Mouse (Mus musculus): Measurements from ENCODE around the gene Cbr3.
"Not testable (repeated sequence)": the region's sequence is repeated elsewhere in the genome, so short reads cannot be mapped to it uniquely, and the experiment has no call there.

The Cbr3 gene

GRCm38 (mm10) chr16:93682689-93683507 lies at the start of gene Cbr3:
Gene Cbr3 (plus strand): TSS chr16:93683215.
- in situ Hi-C loops (cut with MboI, MseI): loop anchor here (5.0 kb wide), 2 partner anchors 44 to 79 kb away; no protein-coding TSS in a partner anchor

DNA sequence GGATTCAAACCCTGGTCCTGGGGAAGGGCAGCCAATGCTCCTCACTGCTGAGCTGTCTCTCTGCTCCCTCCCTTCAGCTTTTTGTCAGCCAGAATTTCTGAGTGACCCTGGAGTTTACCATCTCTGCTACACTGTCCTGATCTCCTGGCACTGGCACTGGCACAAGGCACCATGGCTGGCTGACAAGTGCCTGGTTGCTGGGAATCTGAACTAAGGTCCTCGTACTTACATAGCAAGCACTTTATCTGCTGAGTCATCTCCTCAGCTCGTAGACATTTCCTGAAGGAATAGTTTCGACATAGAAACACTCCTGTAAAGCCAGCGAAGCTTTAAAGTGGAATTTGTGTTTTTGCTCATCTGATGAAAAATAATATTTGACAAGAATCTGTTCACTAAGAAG lies 39.0 kb upstream of the Cbr3 start:
- in situ Hi-C loops (cut with MboI, MseI): no loop called here

- in situ Hi-C loops (cut with MboI, MseI): no loop called here
Measured at GRCm38 (mm10) chr16:93648441-93649183, 34.4 kb upstream of the Cbr3 start.

GRCm38 (mm10) chr16:93667976-93668375 lies 15.0 kb upstream of the Cbr3 start:
- in situ Hi-C loops (cut with MboI, MseI): no loop called here

DNA sequence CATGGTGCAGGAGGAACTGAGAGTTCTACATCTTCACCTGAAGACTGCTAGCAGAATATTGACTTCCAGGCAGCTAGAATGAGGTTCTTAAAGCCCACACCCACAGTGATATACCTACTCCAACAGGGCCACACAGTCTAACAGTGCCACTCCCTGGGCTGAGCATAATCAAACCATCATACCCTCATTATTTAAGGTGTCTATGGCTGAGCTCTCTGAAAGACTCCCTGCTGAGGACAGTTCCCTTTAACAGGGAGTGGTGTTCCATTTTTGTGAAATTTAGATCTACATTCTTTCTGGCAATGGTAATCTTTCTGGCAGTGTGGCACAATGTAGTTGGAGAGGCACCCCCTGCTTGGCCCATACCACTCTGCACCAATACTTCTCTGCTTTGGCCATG lies 13.5 kb upstream of the Cbr3 start:
- in situ Hi-C loops (cut with MboI, MseI): no loop called here

GRCm38 (mm10) chr16:93670466-93670865 lies 12.5 kb upstream of the Cbr3 start:
- in situ Hi-C loops (cut with MboI, MseI): loop anchor here (10.0 kb wide), 1 partner anchor 1076 kb away; no protein-coding TSS in a partner anchor

GRCm38 (mm10) chr16:93671064-93671463 lies 12.0 kb upstream of the Cbr3 start:
- in situ Hi-C loops (cut with MboI, MseI): loop anchor here (10.0 kb wide), 1 partner anchor 1076 kb away; no protein-coding TSS in a partner anchor

GRCm38 (mm10) chr16:93676376-93676775 lies 6.6 kb upstream of the Cbr3 start:
- in situ Hi-C loops (cut with MboI, MseI): loop anchor here (10.0 kb wide), 1 partner anchor 1082 kb away; no protein-coding TSS in a partner anchor

GRCm38 (mm10) chr16:93678206-93678605 lies 4.8 kb upstream of the Cbr3 start:
- in situ Hi-C loops (cut with MboI, MseI): loop anchor here (10.0 kb wide), 1 partner anchor 1083 kb away; no protein-coding TSS in a partner anchor

DNA sequence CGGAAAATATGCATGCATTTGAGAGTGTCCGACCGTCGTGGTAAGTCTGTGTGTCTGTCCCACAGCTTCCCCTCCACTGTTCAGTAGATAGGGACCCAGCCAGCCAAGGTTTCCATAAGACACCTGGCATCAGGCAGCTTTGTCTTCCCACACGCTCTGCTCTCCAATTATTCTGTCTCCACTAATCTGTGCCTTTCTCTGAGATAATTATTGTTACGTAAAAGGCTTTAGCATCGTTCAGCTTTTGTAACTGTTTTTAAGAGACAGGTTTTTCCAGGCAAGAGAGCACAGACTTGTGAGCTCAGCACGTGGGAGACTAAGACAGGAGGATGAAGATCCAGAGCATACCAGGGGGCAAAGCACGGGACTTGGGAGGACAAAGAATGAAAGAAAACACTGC lies 3.9 kb upstream of the Cbr3 start:
- in situ Hi-C loops (cut with MboI, MseI): loop anchor here (10.0 kb wide), 1 partner anchor 1084 kb away; no protein-coding TSS in a partner anchor

DNA sequence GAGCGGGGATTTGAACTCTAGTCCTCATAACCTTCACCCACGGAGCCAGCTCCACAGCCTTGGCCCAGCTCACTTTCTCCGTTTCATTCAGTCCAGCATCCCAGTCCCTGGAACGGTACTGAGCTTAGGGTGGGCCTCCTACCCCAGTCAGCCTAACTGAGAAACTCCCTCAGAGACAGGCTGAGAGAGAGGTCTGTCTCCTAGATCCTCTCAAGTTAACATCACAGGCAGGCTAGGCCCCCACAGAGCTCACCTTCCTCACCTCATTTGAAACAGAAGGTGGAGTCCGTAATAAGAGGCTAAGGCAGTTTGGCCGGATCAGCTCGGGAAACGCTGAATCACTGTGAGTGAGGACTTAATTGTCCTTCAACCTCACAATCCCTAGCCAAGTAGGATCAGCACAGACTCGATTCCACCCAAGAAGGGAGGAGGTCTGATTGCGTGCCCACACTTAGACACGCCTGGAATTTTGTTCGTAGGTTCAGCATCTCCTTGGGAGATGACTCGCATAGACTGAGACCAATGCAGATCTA lies 793 bp upstream of the Cbr3 start:
- in situ Hi-C loops (cut with MboI, MseI): loop anchor here (5.0 kb wide), 2 partner anchors 45 to 80 kb away; no protein-coding TSS in a partner anchor

- in situ Hi-C loops (cut with MboI, MseI): loop anchor here (5.0 kb wide), 2 partner anchors 44 to 79 kb away; no protein-coding TSS in a partner anchor
Measured at GRCm38 (mm10) chr16:93683508-93684236, 657 bp downstream of the Cbr3 start.

DNA sequence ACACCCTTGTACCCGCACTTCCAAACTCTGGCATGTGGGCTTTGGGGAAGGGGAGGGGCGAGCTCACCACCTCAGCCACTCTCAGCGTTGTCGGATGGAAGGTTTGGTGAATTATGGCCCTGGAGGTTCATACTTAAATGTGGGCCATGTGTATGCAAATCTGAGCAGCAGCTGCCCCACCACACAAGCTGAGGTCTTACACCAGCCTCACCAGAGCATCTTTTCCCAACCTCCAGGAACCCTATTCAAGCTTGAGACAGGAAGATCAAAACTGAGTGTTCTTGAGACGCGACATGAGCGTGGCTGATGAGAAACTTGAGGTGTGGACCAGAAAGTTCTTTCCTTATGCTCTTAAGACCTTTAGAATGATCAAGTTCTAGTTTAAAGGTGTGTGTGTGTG lies 1.4 kb downstream of the Cbr3 start:
- in situ Hi-C loops (cut with MboI, MseI): loop anchor here (5.0 kb wide), 2 partner anchors 43 to 78 kb away; no protein-coding TSS in a partner anchor

DNA sequence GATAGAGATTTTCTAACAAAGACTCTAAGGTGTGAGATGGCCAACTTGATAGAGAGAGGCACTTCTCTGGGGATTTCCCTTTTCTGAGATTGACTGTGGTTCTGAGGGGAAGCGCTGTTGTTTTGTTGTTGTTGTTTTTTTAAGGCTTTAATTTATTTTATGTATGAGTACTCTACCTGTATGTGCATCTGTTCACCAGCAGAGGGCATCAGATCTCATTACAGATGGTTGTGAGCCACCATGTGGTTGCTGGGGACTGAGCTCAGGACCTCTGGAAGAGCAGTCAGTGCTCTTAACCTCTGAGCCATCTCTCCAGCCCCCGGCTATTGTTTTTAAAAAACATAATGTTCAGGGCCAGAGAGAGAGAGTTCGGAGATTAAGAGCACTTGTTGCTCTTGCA lies 2.8 kb downstream of the Cbr3 start:
- in situ Hi-C loops (cut with MboI, MseI): not testable (repeated sequence)

- in situ Hi-C loops (cut with MboI, MseI): no loop called here
Measured at GRCm38 (mm10) chr16:93686421-93686820, 3.4 kb downstream of the Cbr3 start.

GRCm38 (mm10) chr16:93686945-93687344 lies 3.9 kb downstream of the Cbr3 start:
- in situ Hi-C loops (cut with MboI, MseI): no loop called here

- in situ Hi-C loops (cut with MboI, MseI): no loop called here
Measured at GRCm38 (mm10) chr16:93691206-93691841, 8.3 kb downstream of the Cbr3 start.

DNA sequence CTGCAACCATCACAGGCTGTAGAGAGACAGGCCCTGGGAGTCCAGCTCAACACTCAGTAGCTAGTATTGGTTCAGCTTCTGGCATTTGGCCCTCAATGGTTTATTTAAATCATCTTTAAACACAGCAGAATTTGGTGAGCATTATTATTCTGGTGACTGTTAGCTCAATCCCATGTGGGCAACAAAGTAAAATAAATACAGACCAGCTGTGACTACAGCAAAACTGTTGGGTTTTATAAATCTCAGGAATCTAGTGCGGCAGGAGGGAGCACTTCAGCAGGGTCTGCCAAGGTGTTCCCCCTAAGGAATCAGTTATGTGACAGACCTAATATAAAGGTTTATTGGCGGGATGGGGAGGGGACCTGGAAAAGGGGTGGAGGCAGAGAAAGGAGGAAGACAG lies 9.7 kb downstream of the Cbr3 start:
- in situ Hi-C loops (cut with MboI, MseI): no loop called here

DNA sequence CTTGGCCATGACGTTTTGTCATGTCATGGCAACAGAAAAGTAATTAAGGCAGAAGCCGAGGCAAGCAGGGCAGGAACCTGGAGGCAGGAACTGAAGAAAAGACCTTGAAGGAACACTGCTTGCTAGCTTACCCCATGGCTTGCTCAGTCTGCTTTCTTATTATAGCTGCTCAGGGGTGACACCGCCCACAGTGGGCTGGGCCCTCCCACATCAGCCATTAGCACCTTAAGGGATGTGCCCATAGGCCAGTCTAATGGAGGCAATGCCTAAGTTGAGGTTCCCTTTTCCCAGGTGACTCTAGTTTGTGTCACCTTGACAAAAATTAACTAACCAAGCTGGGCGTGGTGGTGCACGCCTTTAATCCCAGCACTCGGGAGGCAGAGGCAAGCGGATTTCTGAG lies 24.1 kb downstream of the Cbr3 start:
- in situ Hi-C loops (cut with MboI, MseI): no loop called here

GRCm38 (mm10) chr16:93709217-93709616 lies 26.2 kb downstream of the Cbr3 start:
- in situ Hi-C loops (cut with MboI, MseI): no loop called here

DNA sequence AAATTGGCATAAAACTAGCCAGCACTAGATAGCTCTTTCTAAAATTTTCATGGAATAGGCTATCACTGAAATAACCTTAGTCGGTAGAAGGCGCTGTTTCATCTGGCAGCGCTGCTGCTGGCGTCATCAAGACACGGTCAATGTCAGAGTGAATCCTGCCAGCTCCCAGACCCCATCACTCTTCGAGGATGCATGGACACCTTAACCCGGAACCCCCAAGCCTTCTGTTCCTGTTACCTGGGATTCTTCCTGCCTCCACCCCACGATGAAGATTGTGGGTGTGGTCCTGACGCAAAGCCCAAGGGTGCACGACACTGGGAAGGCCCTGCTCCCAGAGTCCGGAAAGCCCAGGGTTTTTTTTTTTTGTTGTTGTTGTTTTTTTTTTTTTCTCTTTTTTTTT lies 27.9 kb downstream of the Cbr3 start:
- in situ Hi-C loops (cut with MboI, MseI): no loop called here

All from T-helper 1 cell (primary cell).